Mouse (Mus musculus) limb, embryonic 12.5 days (tissue): Measurements from ENCODE around the gene Camk2d. TPM values are rescaled to one million over a fixed set of nuclear protein-coding genes. Genes with fewer than 3 reads are reported as not detected.

ENCODE experiments used
- ATAC-seq: fragments of 200-750 bp; cut with Nextera tagmentation; 2 replicates; pipeline ENCODE4 v1.8.0; 2017; ENCODE audit warnings: low read depth, moderate TSS enrichment; ENCODE audit not compliant: insufficient number of reproducible peaks, insufficient read depth, low FRiP score, low TSS enrichment
- H3K27ac ChIP-seq: fragments of 300-500 bp; sonication (generic); 2 replicates; pipeline ENCODE4 v1.5.1; 2016; ENCODE audit warnings: mild to moderate bottlenecking, moderate library complexity
- H3K27me3 ChIP-seq: fragments of 300-500 bp; sonication (generic); 2 replicates; pipeline ENCODE4 v1.6.1; 2016; ENCODE audit warnings: mild to moderate bottlenecking, moderate library complexity
- H3K36me3 ChIP-seq: fragments of 300-500 bp; sonication (generic); 2 replicates; pipeline ENCODE4 v1.6.1; 2016; ENCODE audit warnings: mild to moderate bottlenecking, moderate library complexity
- H3K4me1 ChIP-seq: fragments of 300-500 bp; sonication (generic); replicated peaks from 2 replicates; pipeline ENCODE4 v1.6.1; 2016
- H3K4me2 ChIP-seq: fragments of 300-500 bp; sonication (generic); 2 replicates; pipeline ENCODE4 v1.6.1; 2016; ENCODE audit warnings: mild to moderate bottlenecking, moderate library complexity
- H3K4me3 ChIP-seq: fragments of 300-500 bp; sonication (generic); replicated peaks from 2 replicates; pipeline ENCODE4 v1.5.1; 2016; ENCODE audit warnings: mild to moderate bottlenecking
- H3K9ac ChIP-seq: fragments of 300-500 bp; sonication (generic); replicated peaks from 2 replicates; pipeline ENCODE4 v1.6.1; 2016; ENCODE audit warnings: mild to moderate bottlenecking, moderate library complexity
- H3K9me3 ChIP-seq: fragments of 300-500 bp; sonication (generic); 2 replicates; pipeline ENCODE4 v1.6.1; 2016; ENCODE audit warnings: mild to moderate bottlenecking, moderate library complexity
- WGBS: fragments of 180-500 bp; shearing (Covaris S2); methylation state at CpG from one replicate; pipeline ENCODE4 v1.1.7; 2016; 5-methylcytosine and 5-hydroxymethylcytosine counted together
- polyA plus RNA-seq: library from polyadenylated mRNA; unstranded; fragments of >200 nt; fragmentation: Nextera tagmentation; extraction: Ambion mirVana; gene quantifications from 2 replicates; pipeline ENCODE4 v1.2.1, GENCODE M21; 2016

Camk2d gene
- polyA plus RNA-seq, 1 experiment from 2014 or later, result 34.1 TPM

DNA sequence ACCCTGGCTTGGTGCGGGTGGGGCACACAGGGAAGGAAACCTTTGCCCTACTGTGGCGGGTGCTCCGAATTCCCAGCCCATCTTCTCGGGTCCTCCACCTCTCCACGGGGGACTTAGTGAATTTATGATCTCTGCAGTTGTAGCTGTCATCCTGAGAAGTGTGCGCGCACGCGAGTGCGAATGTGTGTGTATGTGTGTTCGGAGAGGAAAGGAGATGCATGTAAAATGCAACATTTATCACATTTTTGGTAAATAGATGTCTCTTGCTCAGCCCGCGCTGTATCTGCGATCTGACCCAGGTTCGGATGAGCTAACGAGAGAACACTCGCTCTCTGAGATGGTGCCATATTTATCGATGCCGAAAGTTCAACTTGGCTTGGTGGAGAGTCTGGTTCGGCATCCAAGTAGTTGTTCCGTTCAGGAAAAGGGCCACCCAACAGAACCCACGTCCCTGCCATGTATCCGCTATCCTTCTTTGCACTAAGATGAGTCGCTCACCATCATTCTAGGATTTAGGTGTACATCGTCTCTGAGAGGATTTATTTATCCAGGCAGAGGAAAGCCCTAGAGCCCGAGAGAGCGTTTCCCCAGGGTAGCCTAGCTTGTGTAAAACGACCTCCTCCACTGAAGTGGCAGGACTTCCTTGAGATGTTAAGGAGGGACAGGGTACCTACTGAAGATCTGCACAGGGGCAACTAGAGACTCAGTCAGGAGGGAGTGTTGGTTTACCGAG is 1.7 kb downstream of the Camk2d start:
- Histone ChIP-seq H3K4me1 (peaks cover 14% of the 10 kb centered on the region; the same call in 1 of the 2 replicates), H3K27me3 (no peaks in the 10 kb centered on the region), H3K4me2 (peak overlapping the region; percentile 91), H3K9ac (peak overlapping the region; percentile 89), H3K4me3 (peak overlapping the region; percentile 79), H3K9me3 (0 out of 2 replicates have a peak, but pooled peaks cover 4% of the 10 kb centered on the region), H3K27ac (peak overlapping the region; percentile 97; the same call in 1 of the 2 replicates), H3K36me3 (peaks cover 7% of the 10 kb centered on the region)
- WGBS, result under 1% methylated on average over 29 of the region's 29 CpGs
- no peak for ATAC-seq

DNA sequence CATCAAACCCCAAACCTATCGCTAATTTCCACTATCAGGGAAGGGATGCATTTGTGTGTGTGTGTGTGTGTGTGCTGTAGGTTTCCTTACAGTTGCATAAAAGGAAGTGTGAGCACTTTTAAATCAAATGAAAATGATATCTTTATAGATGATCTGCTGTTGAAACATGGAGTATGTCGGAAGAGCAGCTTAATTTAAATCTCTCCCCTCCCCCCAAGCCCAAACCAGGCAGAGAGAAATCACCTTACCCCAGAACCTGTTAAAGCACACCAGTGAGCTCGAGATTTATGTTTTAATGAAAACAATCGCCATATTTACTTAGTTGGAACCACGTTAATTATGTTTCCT is 2.2 kb downstream of the Camk2d start:
- peak overlapping the region; percentile 89 for H3K9ac ChIP-seq
- no peak overlapping the region for H3K27ac ChIP-seq
- 0 out of 2 replicates have a peak, but pooled peaks cover 4% of the 10 kb centered on the region for H3K9me3 ChIP-seq
- peaks cover 14% of the 10 kb centered on the region; the same call in 1 of the 2 replicates for H3K4me1 ChIP-seq
- peak overlapping the region; percentile 91 for H3K4me2 ChIP-seq
- 2% methylated on average over 5 of the region's 5 CpGs for WGBS
- peaks cover 7% of the 10 kb centered on the region for H3K36me3 ChIP-seq
- peak overlapping the region; percentile 79 for H3K4me3 ChIP-seq
- H3K27me3 ChIP-seq, result no peaks in the 10 kb centered on the region
- ATAC-seq, result no peak

DNA sequence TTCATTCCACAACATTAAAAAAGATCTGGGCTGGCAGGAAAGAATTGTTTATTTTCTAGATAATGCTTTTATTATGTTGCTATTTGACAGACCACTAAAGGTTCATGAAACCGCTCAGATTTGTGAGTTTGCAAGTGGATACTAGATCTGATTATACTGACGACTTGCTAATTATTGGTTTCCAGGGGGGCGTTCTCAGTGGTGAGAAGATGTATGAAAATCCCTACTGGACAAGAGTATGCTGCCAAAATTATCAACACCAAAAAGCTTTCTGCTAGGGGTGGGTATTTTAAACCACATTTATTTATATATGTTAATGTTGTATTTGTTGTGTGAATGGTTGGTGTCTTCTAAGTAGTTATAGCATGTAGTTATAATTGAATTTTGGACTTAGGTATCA is 2.8 kb downstream of the Camk2d start:
- Histone ChIP-seq H3K27me3 (no peaks in the 10 kb centered on the region), H3K9me3 (0 out of 2 replicates have a peak, but pooled peaks cover 4% of the 10 kb centered on the region), H3K9ac (no peak overlapping the region), H3K36me3 (peaks cover 7% of the 10 kb centered on the region), H3K4me3 (peak overlapping the region; percentile 79), H3K27ac (no peak overlapping the region), H3K4me1 (peaks cover 14% of the 10 kb centered on the region; the same call in 1 of the 2 replicates), H3K4me2 (peak overlapping the region; percentile 91)
- 54% methylated on average over 3 of the region's 3 CpGs for WGBS
- ATAC-seq, result no peak

DNA sequence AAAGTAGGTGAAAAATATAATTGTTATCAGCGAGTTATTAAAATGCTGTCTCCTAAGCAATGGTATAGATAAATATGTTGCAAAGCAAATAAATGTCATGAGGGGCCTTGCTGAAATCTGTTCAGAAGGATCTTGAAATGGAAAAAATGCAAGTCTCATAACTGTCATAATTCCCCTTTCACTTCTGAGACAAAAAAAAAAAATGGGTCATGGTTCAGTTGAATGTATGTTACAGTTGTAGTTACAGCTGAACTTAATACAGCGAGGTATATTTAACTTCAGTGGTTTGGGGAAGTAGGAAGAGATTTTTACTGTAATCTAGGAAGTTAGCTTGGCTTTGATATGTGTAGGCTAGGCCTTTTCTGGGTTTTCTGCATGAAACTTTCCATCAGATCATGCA is 3.2 kb downstream of the Camk2d start:
- Histone ChIP-seq H3K4me1 (peaks cover 14% of the 10 kb centered on the region; the same call in 1 of the 2 replicates), H3K27ac (no peak overlapping the region), H3K27me3 (no peaks in the 10 kb centered on the region), H3K9ac (no peak overlapping the region), H3K4me3 (no peak overlapping the region), H3K36me3 (peaks cover 7% of the 10 kb centered on the region), H3K9me3 (0 out of 2 replicates have a peak, but pooled peaks cover 4% of the 10 kb centered on the region), H3K4me2 (no peak overlapping the region)
- ATAC-seq, result no peak
- WGBS, result 83% methylated on average over 2 of the region's 2 CpGs

DNA sequence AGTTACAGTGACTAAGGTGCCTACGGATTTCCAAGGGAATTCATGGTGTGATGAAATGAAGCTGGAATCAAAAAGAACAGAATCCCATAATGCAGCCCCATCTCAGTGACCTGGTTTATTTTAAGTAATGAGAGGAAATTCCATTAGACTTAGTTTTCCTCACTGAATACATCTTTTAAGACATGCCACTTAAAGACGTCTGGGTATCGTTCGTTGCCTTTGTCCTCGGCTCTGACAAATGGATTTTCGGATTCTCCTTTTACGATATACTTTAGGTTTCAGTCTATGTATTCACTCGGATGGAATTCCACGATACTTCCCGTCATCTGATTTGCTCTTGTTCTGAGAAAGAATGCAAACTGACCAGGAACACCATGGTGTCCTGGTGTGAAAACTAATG is 3.8 kb downstream of the Camk2d start:
- ATAC-seq, result no peak
- no peak overlapping the region for H3K9ac ChIP-seq
- H3K36me3 ChIP-seq, result peaks cover 7% of the 10 kb centered on the region
- H3K9me3 ChIP-seq, result 0 out of 2 replicates have a peak, but pooled peaks cover 4% of the 10 kb centered on the region
- WGBS, result 42% methylated on average over 10 of the region's 10 CpGs
- no peak overlapping the region for H3K27ac ChIP-seq
- H3K4me3 ChIP-seq, result no peak overlapping the region
- peaks cover 14% of the 10 kb centered on the region; the same call in 1 of the 2 replicates for H3K4me1 ChIP-seq
- no peaks in the 10 kb centered on the region for H3K27me3 ChIP-seq
- no peak overlapping the region for H3K4me2 ChIP-seq

DNA sequence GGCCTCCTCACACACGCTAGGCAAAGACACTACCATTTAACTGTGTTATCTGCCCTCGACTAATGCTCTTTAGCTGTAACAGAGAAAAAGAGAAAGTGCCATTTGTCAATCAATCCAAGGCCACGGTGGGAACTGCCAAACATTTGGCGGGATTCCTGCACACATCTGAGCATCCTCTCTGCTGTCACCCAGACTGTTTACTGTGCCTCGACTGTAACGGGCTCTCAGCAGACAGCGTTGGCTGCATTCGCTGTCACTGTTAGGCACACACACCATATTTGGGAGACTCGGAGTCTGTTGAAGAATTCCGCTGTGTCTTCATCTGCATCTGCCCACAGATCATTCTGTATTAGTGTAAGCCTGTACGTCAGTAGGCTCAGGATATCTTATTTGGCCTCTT is 6.7 kb downstream of the Camk2d start:
- H3K27ac ChIP-seq, result no peak overlapping the region
- no peaks in the 10 kb centered on the region for H3K27me3 ChIP-seq
- no peak overlapping the region for H3K4me3 ChIP-seq
- no peak overlapping the region for H3K9ac ChIP-seq
- WGBS, result 80% methylated on average over 11 of the region's 11 CpGs
- peaks cover 9% of the 10 kb centered on the region; the same call in 1 of the 2 replicates for H3K4me1 ChIP-seq
- 0 out of 2 replicates have a peak, but pooled peaks cover 4% of the 10 kb centered on the region for H3K9me3 ChIP-seq
- peaks cover 7% of the 10 kb centered on the region for H3K36me3 ChIP-seq
- H3K4me2 ChIP-seq, result no peak overlapping the region
- no peak for ATAC-seq

DNA sequence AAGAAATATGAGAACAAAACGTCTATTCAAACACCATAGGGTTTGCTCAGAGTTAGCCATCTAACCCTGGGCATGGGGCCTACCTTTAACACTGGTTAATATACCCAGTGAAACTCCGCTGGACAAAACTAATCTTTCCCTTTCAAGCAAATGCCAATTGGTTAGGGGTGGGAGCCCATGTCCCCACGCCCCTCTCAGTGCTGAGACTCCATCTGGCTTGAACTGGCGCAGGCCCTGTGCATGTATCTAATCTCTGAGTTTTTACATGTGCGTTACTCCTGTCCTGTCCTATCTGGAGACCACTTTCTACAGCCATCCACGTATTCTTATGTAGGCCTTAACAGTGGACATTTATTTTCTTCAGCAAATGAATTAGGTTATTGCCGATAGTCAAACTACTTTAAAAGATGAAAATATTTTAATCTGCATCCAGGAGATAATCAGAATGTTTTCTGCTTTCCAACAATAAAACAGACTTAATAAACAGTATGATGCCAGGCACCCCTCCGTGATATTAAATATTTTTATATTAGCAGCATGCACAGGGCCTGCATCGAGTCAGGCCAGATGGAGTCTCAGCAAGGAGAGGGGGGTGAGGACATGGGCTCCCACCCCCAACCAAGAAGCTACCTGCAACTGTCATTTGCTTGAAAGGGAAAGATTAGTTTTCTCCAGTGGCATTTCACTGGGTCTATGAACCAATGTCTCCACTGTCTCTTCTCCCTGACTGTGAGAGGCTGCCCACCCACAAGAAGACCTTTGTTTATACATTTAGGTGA is 8.7 kb downstream of the Camk2d start:
- Histone ChIP-seq H3K27me3 (no peaks in the 10 kb centered on the region), H3K9me3 (0 out of 2 replicates have a peak, but pooled peaks cover 4% of the 10 kb centered on the region), H3K4me2 (no peak overlapping the region), H3K4me3 (no peak overlapping the region), H3K36me3 (peaks cover 7% of the 10 kb centered on the region), H3K9ac (no peak overlapping the region), H3K4me1 (peaks cover 10% of the 10 kb centered on the region; the same call in 1 of the 2 replicates), H3K27ac (no peak overlapping the region)
- WGBS, result 82% methylated on average over 9 of the region's 9 CpGs
- ATAC-seq, result no peak

DNA sequence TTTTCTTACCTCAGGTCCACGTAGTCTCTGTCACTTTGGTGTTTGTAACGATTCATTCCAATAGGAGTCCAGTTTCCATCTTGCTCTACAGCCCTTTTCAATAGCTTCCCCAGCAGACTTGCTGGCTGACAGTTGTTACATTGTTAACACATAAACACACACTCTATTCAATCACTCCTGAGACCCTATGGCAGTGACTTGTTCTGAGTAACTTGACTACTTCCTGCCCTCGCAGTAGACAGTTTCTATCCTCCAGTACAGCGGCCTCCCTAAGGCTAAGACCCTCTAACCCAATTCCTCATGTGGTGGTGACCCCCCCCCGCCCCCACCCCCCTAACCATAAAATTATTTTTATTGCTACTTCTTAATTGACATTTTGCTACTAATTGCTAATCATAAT is 13.2 kb downstream of the Camk2d start:
- H3K4me3 ChIP-seq, result no peak overlapping the region
- H3K9me3 ChIP-seq, result no peaks in the 10 kb centered on the region
- 57% methylated on average over 5 of the region's 5 CpGs for WGBS
- H3K4me2 ChIP-seq, result no peak overlapping the region
- no peak overlapping the region for H3K27ac ChIP-seq
- H3K9ac ChIP-seq, result no peak overlapping the region
- no peaks in the 10 kb centered on the region for H3K27me3 ChIP-seq
- H3K36me3 ChIP-seq, result no peaks in the 10 kb centered on the region
- no peak for ATAC-seq
- H3K4me1 ChIP-seq, result peaks cover 17% of the 10 kb centered on the region

DNA sequence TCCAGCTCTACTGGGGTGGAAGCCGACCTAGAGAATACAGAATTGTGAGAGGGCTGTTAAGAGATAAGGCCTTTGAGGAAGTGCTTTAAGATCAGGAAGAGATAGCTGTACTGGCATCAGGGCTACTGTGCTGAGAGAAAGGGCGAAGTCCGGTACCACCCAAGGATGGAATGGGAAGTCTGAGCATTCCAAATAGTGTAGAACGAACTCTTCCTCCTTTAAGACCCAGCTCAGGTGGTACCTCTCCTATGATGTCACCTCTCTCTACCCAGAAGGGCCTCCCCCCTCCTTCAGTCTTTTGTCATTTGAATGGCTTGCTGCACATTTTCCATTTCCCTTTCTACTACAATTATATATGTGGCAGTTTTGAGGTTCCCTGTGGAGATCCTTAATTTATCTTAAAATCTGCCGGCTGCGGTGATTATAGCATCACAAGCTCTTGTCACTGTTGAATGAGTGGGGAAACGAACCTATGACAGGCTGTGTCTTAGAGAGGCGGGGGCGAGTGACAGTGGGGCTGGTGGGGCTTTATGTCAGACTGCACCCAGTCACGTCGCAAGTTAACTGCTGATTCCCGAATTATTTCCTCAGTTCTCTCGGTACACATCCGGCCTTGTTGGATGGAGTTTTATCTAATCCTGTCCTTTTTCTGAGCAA is 13.8 kb downstream of the Camk2d start:
- no peak overlapping the region for H3K9ac ChIP-seq
- no peaks in the 10 kb centered on the region for H3K9me3 ChIP-seq
- 70% methylated on average over 14 of the region's 14 CpGs for WGBS
- H3K4me2 ChIP-seq, result no peak overlapping the region
- H3K27ac ChIP-seq, result no peak overlapping the region
- H3K4me3 ChIP-seq, result no peak overlapping the region
- H3K4me1 ChIP-seq, result peaks cover 17% of the 10 kb centered on the region
- ATAC-seq, result no peak
- H3K27me3 ChIP-seq, result no peaks in the 10 kb centered on the region
- H3K36me3 ChIP-seq, result no peaks in the 10 kb centered on the region

DNA sequence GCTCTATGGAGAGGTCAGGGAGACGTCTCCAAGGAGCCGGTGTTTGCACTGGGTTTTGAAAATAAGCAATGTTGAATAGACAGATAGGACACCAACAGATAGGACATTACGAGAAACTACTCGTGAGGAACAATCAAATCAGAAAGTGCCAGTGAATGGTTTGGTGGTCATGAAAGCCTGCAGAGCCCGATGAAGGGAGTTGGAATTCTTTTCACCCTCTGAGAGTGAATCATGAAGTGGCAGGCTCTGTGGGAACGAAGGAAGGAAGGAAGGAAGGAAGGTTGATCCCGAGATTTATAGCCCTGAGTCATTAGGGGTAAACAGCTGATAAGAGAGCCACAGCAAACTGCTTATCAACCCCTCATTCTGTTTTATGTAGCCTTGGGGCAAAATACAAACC is 15.5 kb downstream of the Camk2d start:
- no peaks in the 10 kb centered on the region for H3K27me3 ChIP-seq
- no peak overlapping the region for H3K4me3 ChIP-seq
- no peaks in the 10 kb centered on the region for H3K36me3 ChIP-seq
- H3K4me2 ChIP-seq, result no peak overlapping the region
- H3K27ac ChIP-seq, result no peak overlapping the region
- peaks cover 21% of the 10 kb centered on the region for H3K4me1 ChIP-seq
- 13% methylated on average over 7 of the region's 7 CpGs for WGBS
- no peak overlapping the region for H3K9ac ChIP-seq
- no peaks in the 10 kb centered on the region for H3K9me3 ChIP-seq
- no peak for ATAC-seq
